Mouse (Mus musculus) telencephalon, adult 2 months (tissue): ENCODE measurements around the gene Fbxl17.

Experiments used
- DNase-seq: peaks from one replicate; pipeline ENCODE4 v3.0.0-alpha.2; 2011; ENCODE audit warnings: low read depth, low spot score

Fbxl17 gene

DNA sequence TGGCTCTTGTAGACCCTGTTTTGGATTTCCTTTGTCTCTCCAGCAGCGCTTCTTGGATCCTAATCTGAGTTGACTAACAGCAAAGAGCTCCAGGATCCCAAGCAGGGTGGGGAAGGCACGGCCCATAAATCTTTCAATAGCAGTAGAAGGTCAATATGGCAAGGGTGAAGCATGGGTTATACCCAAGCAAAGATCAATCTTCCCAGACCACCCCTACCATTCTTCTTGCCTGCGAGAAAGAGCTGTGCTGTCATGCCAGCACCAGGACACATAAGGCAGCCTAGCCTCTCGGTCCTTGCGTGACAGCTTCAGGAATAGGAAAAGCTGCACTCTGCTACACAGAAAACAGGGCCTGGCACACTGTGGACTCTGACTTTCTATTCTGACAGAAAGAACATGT is 279.0 kb downstream of the Fbxl17 start:
- DNase-seq, result no peak

- DNase-seq, result no peak
Measured at GRCm38 (mm10) chr17:63217016-63217415, 282.8 kb downstream of the Fbxl17 start.

GRCm38 (mm10) chr17:63212018-63212417 is 287.8 kb downstream of the Fbxl17 start:
- DNase-seq, result no peak

- DNase-seq, result peak; percentile 28
Measured at GRCm38 (mm10) chr17:63209151-63209550, 290.7 kb downstream of the Fbxl17 start.

DNA sequence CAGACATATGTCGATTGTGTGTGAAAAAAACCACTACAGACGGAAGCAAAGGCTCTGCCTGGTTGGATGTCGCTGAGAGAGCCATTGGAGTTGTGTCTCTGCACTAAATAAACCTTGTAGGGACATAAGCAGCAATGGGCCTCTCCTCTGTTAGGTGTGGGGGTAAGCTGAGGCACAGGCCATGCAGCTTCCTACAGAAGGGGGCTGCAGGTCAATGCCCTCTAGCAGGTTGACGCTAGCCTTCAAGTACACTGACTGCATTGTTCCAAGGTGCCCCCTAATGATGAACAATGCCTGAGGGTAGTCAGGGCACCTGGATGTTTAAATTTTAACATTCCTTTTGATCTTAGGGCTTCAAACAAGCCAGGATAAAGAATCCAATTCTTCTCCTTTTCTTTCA is 291.5 kb downstream of the Fbxl17 start:
- DNase-seq, result no peak

GRCm38 (mm10) chr17:63207714-63208113 is 292.1 kb downstream of the Fbxl17 start:
- no peak for DNase-seq

DNA sequence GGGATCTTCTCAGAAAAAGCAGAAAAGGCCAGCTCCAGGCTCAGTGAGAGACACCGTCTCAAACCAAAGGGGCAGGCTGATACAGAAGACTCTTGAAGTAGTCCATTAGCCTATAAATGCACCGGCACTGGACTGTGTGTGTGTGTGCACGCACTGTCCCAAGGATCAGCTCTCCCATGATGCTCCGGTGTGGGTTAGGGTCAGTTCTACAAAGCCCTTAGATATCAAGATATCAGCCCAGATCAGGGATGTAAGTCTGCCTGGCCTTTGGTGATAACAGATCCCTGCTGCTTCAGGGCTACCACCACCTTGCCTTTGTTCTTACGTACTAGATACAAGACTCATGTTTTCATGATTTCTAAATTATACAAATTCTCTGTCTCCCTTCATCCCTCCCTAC is 294.5 kb downstream of the Fbxl17 start:
- no peak for DNase-seq

GRCm38 (mm10) chr17:63203582-63204190 is 296.1 kb downstream of the Fbxl17 start:
- no peak for DNase-seq

DNA sequence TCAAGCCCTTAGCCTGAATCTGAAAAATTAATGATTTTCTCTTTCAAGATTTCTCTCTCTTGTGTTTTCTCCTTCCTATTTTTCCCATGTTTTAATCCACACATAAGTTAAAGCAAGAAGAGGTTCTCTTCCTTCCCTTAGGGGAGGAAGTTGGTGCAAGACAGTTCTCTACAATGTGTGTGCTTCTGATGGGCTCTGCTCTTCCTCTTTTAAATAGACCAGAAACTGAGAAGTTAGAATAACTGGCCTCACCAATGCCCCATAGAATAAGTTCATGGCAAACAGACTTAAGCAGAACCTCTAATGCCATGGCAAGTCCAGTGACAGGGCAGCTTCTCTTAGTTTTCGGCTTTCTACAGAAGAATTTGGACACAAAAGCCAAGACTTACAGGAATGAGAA is 301.1 kb downstream of the Fbxl17 start:
- DNase-seq, result peak; percentile 16

GRCm38 (mm10) chr17:63195496-63195895 is 304.3 kb downstream of the Fbxl17 start:
- DNase-seq, result no peak

DNA sequence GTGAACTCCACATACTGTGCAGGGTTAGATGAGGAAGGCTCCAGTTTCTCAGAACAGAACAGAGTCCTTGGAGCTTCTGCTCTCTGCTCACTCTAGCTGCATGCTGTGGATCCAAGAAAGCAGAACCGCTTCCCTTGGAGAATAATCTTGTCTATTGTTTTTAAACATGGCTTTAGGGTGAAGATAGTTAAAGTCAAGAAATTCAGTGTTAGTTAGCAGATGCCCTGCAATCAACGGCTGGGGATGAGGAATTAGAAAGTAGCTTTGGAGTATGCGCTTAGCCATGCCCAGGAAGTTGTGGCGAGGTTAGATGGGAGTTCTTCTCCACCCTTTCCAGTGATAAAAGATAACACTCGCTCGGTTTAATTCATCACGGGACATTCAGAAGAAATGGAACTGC is 306.6 kb downstream of the Fbxl17 start:
- DNase-seq, result no peak

DNA sequence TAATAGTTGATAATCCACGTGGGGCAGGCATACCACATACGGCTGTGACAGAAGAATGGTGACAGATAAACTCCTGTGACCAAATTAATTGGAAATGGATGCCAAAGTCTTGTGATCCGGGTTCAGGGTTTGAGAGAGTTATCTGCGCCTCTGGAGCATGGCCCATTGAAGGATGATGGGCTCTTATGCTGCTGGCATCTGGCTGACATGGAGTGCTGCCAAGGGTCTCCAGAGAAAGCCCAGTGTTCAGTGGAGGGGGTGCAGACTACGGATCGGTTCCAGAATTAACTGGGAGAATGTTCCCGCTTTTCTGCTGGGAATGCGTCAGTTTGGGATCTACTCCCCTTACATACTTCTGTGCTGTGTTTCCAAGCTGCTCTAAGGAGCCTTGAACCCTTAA is 308.5 kb downstream of the Fbxl17 start:
- DNase-seq, result no peak

- DNase-seq, result no peak
Measured at GRCm38 (mm10) chr17:63189274-63189673, 310.5 kb downstream of the Fbxl17 start.

DNA sequence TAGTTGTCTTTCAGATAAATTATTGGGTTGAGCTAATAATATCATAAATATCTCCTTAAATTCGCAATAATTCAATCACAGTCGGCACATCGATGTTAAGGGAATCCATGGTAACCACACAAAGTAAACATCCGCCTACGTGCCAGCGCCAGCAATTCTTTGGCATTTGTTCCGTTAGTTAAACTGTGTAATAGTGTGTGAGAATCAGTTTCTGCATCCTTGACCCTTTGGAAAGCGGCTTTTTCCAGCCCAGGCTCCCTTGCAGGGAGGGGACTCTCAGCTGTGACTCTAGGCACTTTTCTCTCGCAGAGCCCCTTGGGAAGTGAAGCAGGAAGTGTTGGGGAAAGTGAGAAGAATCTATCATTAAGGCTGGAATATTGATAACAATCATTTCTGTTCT is 314.3 kb downstream of the Fbxl17 start:
- DNase-seq, result no peak

GRCm38 (mm10) chr17:63184844-63185504 is 314.8 kb downstream of the Fbxl17 start:
- DNase-seq, result no peak

GRCm38 (mm10) chr17:63183431-63183830 is 316.4 kb downstream of the Fbxl17 start:
- DNase-seq, result no peak

DNA sequence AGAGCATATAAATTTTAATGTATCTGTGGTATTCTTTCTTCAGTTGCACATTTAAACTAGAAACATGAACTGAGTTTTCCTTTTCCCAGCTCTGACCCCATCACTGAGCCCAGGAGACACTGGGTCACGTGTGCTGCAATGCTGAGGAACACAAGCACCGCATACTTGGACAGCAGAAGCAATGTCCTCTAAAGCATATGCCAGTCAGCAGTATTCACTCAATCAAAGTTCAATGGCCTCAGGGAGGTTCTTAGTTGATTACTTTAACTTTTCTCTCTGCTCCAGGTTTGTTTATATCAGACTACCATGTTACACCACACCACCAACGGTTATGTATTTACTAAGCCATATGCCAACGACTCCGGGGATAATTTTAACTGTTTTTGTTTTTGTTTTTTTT is 318.2 kb downstream of the Fbxl17 start:
- DNase-seq, result no peak

GRCm38 (mm10) chr17:63180042-63180441 is 319.8 kb downstream of the Fbxl17 start:
- no peak for DNase-seq

DNA sequence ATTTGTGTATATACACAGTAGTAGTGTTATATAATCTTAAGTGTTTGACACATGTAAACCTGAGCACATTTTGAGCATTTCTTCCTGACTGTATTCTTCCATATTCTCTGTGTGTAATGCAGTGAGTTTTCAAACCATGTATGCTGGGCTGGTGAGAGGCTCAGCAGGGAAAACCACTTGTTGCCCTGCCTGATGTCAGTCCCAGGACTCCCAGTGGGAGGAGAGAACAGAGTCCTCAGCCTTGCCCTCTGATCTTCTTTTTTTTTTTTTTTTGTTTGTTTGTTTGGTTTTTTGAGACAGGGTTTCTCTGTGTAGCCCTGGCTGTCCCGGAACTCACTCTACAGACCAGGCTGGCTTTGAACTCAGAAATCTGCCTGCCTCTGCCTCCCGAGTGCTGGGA is 321.5 kb downstream of the Fbxl17 start:
- DNase-seq, result no peak

GRCm38 (mm10) chr17:63176411-63176810 is 323.4 kb downstream of the Fbxl17 start:
- DNase-seq, result no peak

DNA sequence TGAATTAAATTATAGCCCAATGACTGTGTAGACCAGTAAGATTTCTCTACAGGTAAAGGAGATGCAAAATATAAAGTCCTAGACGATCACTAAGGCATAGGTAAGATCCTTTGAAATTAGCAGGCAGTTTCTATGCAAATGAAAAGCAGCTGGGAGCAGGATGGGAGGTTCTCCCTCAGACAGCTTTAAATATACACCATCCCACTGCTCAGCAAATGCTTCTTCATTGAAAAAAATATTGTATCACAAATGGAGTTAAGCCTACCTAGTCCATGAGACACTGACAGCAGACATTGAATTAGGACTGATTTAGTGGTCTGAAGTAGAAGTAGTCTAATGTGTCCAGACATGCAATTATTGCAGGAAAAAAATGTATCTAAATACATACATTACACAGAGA is 327.1 kb downstream of the Fbxl17 start:
- DNase-seq, result no peak

- no peak for DNase-seq
Measured at GRCm38 (mm10) chr17:63171890-63172491, 327.8 kb downstream of the Fbxl17 start.

DNA sequence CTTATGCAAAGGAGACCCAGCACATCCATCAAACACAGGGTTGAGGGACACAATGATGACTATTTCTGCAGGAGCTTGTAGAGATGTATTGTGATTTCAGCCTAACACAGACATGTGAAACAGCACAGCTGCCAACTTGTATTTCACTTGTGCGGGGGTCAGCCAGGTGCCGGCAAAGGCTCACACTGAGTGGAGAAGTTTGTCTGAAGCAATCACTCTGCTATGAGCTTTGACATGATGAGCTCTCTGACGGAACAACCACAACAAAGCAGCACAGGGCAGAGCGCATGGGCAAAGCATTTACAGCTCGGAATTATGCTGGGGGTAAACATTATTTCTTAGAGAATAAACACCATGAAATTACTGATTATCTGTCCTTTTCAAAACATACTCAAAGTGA is 328.6 kb downstream of the Fbxl17 start:
- DNase-seq, result no peak
